Comparison of ENCODE assay signal across 20 mouse cellular contexts in genomic region chr9:15523646-15524045, GRCm38 (mm10). TPM values are rescaled to one million over a fixed set of nuclear protein-coding genes. Genes with fewer than 3 reads are reported as not detected.
DNase-seq lines count a peak whose midpoint lies in the region; TF ChIP-seq lines count a peak whose summit lies in the region.
"Had no signal": no experiment of that assay in that cellular context is flagged by ENCODE, and none has a peak within 500 bp of the region (broad histone marks: within the 10 kb centered on the region; RNA-seq: fewer than 3 reads in every experiment).

No protein-coding gene starts in this region.

- DNase-seq in adrenal gland, adult 2 months = peak; percentile 77
- no peak for DNase-seq in adrenal gland, postnatal 4 days (ENCODE audit: low spot score in 2 of 2)
- no peak for DNase-seq in gastrocnemius, adult 2 months
- DNase-seq in gastrocnemius, postnatal 10 days = no peak
- DNase-seq in layer of hippocampus, adult 2 months (ENCODE audit: low spot score in 2 of 2) = no peak
- no peak for DNase-seq in layer of hippocampus, postnatal 10 days (ENCODE audit: low spot score in 2 of 2)
- peak; percentile 53 to 58 for DNase-seq in adrenal gland, postnatal 36 days
- no peak for DNase-seq in embryo, embryonic 10 days (ENCODE audit: low spot score)
- DNase-seq: cerebellum, adult 2 months; cerebellum, postnatal 10 days; embryo, embryonic 11 days; gastrocnemius, postnatal 25 days; heart, postnatal 36 days; kidney, adult 11 months had no signal

- TF ChIP-seq CTCF in gastrocnemius, adult 2 months (IDR thresholded peaks at IDR 0.05) = no peak
- TF ChIP-seq CTCF in layer of hippocampus, adult 2 months (conservative IDR thresholded peaks at IDR 0.05) = no peak

- H3K27ac ChIP-seq in gastrocnemius, adult 2 months = peak overlapping the region; percentile 40; the same call in 1 of the 2 replicates
- H3K27ac ChIP-seq in layer of hippocampus, adult 2 months = peak overlapping the region; percentile 19; the same call in 1 of the 2 replicates
- H3K27ac ChIP-seq: embryonic facial prominence, embryonic 15.5 days; forebrain, embryonic 10.5 days; forebrain, embryonic 15.5 days; hindbrain, embryonic 12.5 days had no signal

- H3K4me3 ChIP-seq in gastrocnemius, adult 2 months = no peak overlapping the region
- H3K4me3 ChIP-seq in layer of hippocampus, adult 2 months = no peak overlapping the region
- H3K4me3 ChIP-seq: embryonic facial prominence, embryonic 15.5 days; erythroblast, embryonic 14.5 days; forebrain, embryonic 10.5 days; forebrain, embryonic 15.5 days; hindbrain, embryonic 12.5 days had no signal

- intact Hi-C loops in gastrocnemius, adult 2 months (cut with DNase I) = no loop called here

RNA-seq across cellular contexts. Expression of gene Smco4, which starts 30.4 kb away (rescaled TPM):
- total RNA-seq in adrenal gland, adult 2 months (2021) = 10 to 100 TPM; 19.5 to 36.4 TPM
- polyA plus RNA-seq in adrenal gland, adult 2 months (2012; rRNA removed) = 6.8 and 8.8 TPM in 2 replicates
- 10 to 100 TPM; 28.9 to 34.1 TPM for total RNA-seq in adrenal gland, postnatal 4 days (2021)
- total RNA-seq in gastrocnemius, adult 2 months (2021) = 10 to 100 TPM in 1 of 2 experiments, 1 to 10 TPM in 1; 6.8 to 15.0 TPM
- total RNA-seq in gastrocnemius, postnatal 10 days (2021) = 10 to 100 TPM; 17.0 to 17.9 TPM
- total RNA-seq in layer of hippocampus, adult 2 months (2021) = 1 to 10 TPM; 6.6 to 8.6 TPM
- 1 to 10 TPM; 5.5 to 8.7 TPM for total RNA-seq in layer of hippocampus, postnatal 10 days (2021)
- total RNA-seq in adrenal gland, postnatal 36 days (2021) = 10 to 100 TPM; 29.0 to 35.2 TPM
- total RNA-seq: MEL had no signal

Comparison
In these comparisons a context has a peak if more than half of its experiments do, and no peak if none do; other contexts are left out.
1. DNase-seq: peak in adrenal gland, adult 2 months (single experiment) and adrenal gland, postnatal 36 days (2 of 2); none in adrenal gland, postnatal 4 days (0 of 2), gastrocnemius, adult 2 months (single experiment), gastrocnemius, postnatal 10 days (single experiment), layer of hippocampus, adult 2 months (0 of 2), layer of hippocampus, postnatal 10 days (0 of 2) and embryo, embryonic 10 days (single experiment).